Mouse (Mus musculus): ENCODE data around the gene Rgs9.

- TF ChIP-seq CTCF (IDR thresholded peaks at IDR 0.05; ENCODE audit: low read depth) (peak; percentile 72), EP300 (optimal IDR thresholded peaks at IDR 0.05) (no peak)
Measured at GRCm38 (mm10) chr11:109221209-109222007, 76.5 kb downstream of the Rgs9 start.
